Mouse (Mus musculus) layer of hippocampus, postnatal 36 days (tissue): ENCODE results near the gene Mrps18c. TPM values are rescaled to one million over a fixed set of nuclear protein-coding genes. Genes with fewer than 3 reads are reported as not detected.

Source experiments
- DNase-seq, 2 experiments: peaks; one replicate each; pipeline ENCODE4 v3.0.0; 2022
- total RNA-seq, 2 experiments: library from RNA; stranded (reverse); gene quantifications; 2 replicates each; pipeline ENCODE4 v1.2.3; 2021

The Mrps18c gene
- total RNA-seq, 2 experiments from 2014 or later = 60.3 to 63.6 TPM

DNA sequence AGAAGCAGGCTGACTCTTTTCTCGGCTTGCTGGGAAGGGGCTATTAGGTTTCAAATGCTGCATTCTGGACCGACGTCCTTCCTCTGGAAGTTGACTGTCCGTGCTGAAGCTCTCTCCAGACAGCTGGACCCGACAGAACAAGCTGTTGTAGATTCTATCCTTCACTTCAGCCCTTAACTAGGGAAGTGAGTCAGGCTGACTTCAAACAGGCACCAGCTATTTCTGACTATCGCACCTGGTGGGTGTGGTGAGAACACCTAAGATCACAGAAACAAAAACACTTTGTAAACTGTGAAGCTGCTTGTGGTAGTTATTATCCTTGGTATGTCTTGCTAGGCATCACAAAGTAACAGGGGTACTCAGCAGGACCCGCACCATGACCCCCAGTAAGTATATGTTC lies 28.1 kb downstream of the Mrps18c start:
- no peak for DNase-seq

DNA sequence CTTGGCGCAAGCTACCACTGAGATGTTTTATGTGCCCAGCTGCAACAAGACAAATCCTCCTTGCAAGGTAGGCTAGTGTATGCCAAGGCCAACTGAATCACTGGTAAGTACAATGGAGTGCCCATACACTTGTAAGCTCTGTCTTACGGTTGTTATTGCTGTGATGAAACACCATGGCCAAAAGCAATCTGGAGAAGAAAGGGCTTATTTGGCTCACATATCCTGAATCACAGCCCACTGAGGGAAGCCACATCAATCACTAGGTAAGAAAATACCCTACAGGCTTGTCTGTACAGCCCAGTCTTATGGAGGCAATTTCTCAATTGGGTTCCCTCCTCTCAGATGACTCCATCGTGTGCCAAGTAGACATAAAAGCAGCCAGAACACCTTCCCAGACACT lies 30.3 kb downstream of the Mrps18c start:
- no peak for DNase-seq

DNA sequence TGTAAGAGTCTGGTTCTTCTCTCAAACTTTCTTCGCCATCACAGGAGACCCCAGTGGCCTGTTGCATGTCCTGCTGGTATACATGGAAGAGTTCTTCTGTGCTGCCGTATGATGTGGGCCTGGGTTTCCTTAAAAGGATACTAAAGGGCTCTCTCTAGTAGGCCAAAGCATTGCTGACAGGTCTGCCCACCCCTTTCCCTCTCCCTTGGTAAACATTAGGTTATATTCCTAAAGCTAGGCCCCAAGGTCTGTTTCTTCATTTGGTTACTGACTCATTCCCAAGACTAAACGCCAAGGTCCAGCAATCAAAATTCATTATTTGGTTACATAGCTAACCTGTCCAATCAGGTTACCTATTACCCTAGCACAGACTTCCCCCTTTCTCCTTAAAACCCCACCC lies 34.3 kb downstream of the Mrps18c start:
- DNase-seq = no peak

DNA sequence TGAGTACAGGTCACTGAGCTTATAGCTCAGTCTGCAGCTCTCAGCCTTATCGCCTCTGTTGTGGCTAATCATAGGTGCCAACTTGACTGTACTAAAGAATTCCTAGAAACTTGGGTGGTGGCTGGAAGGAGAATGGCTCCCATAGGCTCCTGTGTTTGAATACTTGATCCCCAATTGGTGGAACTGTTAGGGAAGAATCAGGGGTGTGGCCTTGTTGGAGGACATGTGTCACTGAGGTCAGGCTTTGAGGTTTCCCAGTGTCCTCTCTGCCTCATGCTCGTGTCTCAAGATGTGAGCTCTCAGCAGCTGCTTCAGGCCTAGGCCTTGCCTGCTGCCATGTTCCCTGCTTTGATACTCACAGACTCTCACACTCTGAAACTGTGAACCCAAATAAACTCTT lies 35.4 kb downstream of the Mrps18c start:
- DNase-seq = no peak

- DNase-seq = no peak
Measured at GRCm38 (mm10) chr5:100835862-100836538, 37.6 kb downstream of the Mrps18c start.

DNA sequence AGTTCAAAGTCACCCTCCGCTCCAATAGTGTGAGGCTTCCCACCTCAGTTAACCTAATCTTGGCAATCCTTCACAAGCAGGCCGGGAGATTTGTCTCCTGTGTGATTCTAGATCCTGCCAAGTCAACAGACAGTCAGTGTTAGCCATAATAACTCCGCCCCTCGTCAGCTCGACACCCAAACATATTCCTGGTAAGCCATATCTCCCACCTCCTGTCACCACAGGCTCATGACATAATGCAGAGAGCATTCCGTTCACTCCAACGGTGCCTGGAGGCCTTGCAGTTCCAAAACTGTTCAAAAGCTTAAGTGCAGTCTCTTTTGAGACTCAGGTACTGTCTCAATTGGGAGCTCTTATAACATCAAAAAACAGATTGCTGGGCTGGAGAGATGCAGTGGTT lies 39.5 kb downstream of the Mrps18c start:
- no peak for DNase-seq

- no peak for DNase-seq
Measured at GRCm38 (mm10) chr5:100844485-100844884, 46.1 kb downstream of the Mrps18c start.

GRCm38 (mm10) chr5:100845485-100845847 lies 47.0 kb downstream of the Mrps18c start, which contains the start of gene Gpat3:
Gene Gpat3 (plus strand): TSS chr5:100845713.
- peak; percentile 7 to 10 for DNase-seq

GRCm38 (mm10) chr5:100845848-100846598 lies 47.6 kb downstream of the Mrps18c start:
- DNase-seq = peak; percentile 35 to 41

DNA sequence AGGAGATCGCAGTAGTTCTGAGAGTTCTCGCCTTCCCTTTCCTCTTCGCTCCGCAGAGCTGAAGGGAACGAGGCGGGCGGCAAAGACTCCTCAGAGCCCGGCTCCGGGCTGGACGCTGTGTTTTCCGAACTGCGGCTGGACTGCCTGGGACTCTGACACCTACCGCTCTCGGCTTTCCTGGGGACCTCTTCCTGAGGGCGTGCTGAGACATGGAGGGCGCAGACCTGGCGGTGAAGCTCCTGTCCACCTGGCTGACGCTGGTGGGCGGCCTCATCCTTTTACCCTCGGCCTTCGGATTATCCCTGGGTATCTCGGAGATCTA lies 48.1 kb downstream of the Mrps18c start:
- DNase-seq = no peak

DNA sequence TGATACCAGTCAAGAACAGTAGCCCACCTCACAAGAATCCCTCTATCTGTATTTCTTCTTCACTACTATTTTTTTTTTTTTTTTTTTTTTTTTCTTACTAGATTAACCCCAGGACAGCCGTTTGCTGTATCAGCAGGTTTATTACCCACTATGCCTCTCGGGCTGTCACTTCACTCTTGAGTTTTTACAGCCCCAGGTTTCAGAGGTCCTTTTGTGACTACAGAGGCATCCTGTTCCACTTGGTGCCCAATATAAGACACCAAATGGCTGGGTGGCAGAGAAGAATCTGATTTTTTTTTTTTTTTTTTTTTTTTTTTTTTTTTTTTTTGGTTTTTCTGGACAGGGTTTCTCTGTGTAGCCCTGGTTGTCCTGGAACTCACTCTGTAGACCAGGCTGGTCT lies 48.7 kb downstream of the Mrps18c start:
- DNase-seq = no peak

GRCm38 (mm10) chr5:100853963-100854362 lies 55.5 kb downstream of the Mrps18c start:
- DNase-seq = no peak

Other genes with a start within 250 kb of the Mrps18c start
- not detected for gene Plac8, start 226.4 kb upstream of the Mrps18c start, total RNA-seq
- 10 to 100 TPM; 76.4 to 83.5 TPM for gene Coq2, start 123.5 kb upstream of the Mrps18c start, total RNA-seq
- gene Hpse, start 78.9 kb upstream of the Mrps18c start, total RNA-seq = under 1 TPM; 0.60 to 0.73 TPM
- 10 to 100 TPM; 19.7 to 19.9 TPM for gene Helq, start within 50 bp of the Mrps18c start, total RNA-seq
- 1 to 10 TPM; 6.0 to 7.1 TPM for gene Abraxas1, start 22.3 kb downstream of the Mrps18c start, total RNA-seq
- 1 to 10 TPM; 1.6 to 2.2 TPM for gene Gpat3, start 47.1 kb downstream of the Mrps18c start, total RNA-seq